ENCODE assay signal across 9 mouse cellular contexts in genomic region chr6:115971273-115972060, GRCm38 (mm10). TPM values are rescaled to one million over a fixed set of nuclear protein-coding genes. Genes with fewer than 3 reads are reported as not detected.
A peak's percentile ranks its signal among the peaks of the same experiment; 100 is the strongest.
DNase-seq lines count a peak whose midpoint lies in the region; ATAC-seq and TF ChIP-seq lines count a peak whose summit lies in the region.
"Had no signal": no experiment of that assay in that cellular context is flagged by ENCODE, and none has a peak within 500 bp of the region (broad histone marks: within the 10 kb centered on the region; RNA-seq: fewer than 3 reads in every experiment).

No protein-coding gene starts in this region.

- peak overlapping the region; percentile 18; the same call in 1 of the 2 replicates for H3K27ac ChIP-seq in layer of hippocampus, adult 2 months
- peak overlapping the region; percentile 80 for H3K27ac ChIP-seq in embryonic facial prominence, embryonic 15.5 days (replicated peaks)
- peak overlapping the region; percentile 15; the same call in 1 of the 2 replicates for H3K27ac ChIP-seq in kidney, embryonic 16.5 days (ENCODE audit: low read length)
- H3K27ac ChIP-seq: limb, embryonic 12.5 days had no signal

- no peak overlapping the region for H3K4me3 ChIP-seq in layer of hippocampus, adult 2 months
- H3K4me3 ChIP-seq in embryonic facial prominence, embryonic 15.5 days (replicated peaks), result no peak overlapping the region
- H3K4me3 ChIP-seq in kidney, embryonic 16.5 days (ENCODE audit: low read length), result no peak overlapping the region
- H3K4me3 ChIP-seq: limb, embryonic 12.5 days had no signal

- peaks cover 22% of the 10 kb centered on the region for H3K36me3 ChIP-seq in embryonic facial prominence, embryonic 15.5 days
- H3K36me3 ChIP-seq in kidney, embryonic 16.5 days (ENCODE audit: insufficient read depth, low read length), result peaks cover 42% of the 10 kb centered on the region
- no peaks in the 10 kb centered on the region for H3K36me3 ChIP-seq in splenic B cell, adult 2 months (ENCODE audit: control insufficient read depth, insufficient read depth, low read length, poor library complexity, severe bottlenecking)
- H3K36me3 ChIP-seq: limb, embryonic 12.5 days had no signal

- no peaks in the 10 kb centered on the region for H3K9me3 ChIP-seq in embryonic facial prominence, embryonic 15.5 days (replicated peaks)
- H3K9me3 ChIP-seq in kidney, embryonic 16.5 days (ENCODE audit: low read length), result no peaks in the 10 kb centered on the region
- H3K9me3 ChIP-seq: limb, embryonic 12.5 days had no signal

- no peaks in the 10 kb centered on the region for H3K27me3 ChIP-seq in embryonic facial prominence, embryonic 15.5 days
- no peaks in the 10 kb centered on the region for H3K27me3 ChIP-seq in kidney, embryonic 16.5 days (ENCODE audit: insufficient read depth, low read length)
- no peaks in the 10 kb centered on the region for H3K27me3 ChIP-seq in splenic B cell, adult 2 months (ENCODE audit: control insufficient read depth, insufficient read depth, low read length, poor library complexity, severe bottlenecking)

- WGBS in embryonic facial prominence, embryonic 15.5 days, result 30% methylated on average over 13 of the region's 13 CpGs
- 31% methylated on average over 13 of the region's 13 CpGs for whole genome bisulfite sequencing in kidney, embryonic 16.5 days

- H3K9ac ChIP-seq in embryonic facial prominence, embryonic 15.5 days, result no peak overlapping the region
- no peak overlapping the region for H3K9ac ChIP-seq in kidney, embryonic 16.5 days (replicated peaks; ENCODE audit: low read length)
- H3K9ac ChIP-seq: limb, embryonic 12.5 days had no signal

- no peak overlapping the region for H3K4me2 ChIP-seq in embryonic facial prominence, embryonic 15.5 days (replicated peaks)
- H3K4me2 ChIP-seq in kidney, embryonic 16.5 days (replicated peaks; ENCODE audit: low read depth, low read length), result no peak overlapping the region
- H3K4me2 ChIP-seq: limb, embryonic 12.5 days had no signal

- TF ChIP-seq CTCF in layer of hippocampus, adult 2 months (conservative IDR thresholded peaks at IDR 0.05), result no peak

- DNase-seq in layer of hippocampus, adult 2 months (ENCODE audit: low spot score in 2 of 2), result no peak
- no peak for DNase-seq in layer of hippocampus, postnatal 36 days
- peak; percentile 14 for DNase-seq in splenic B cell, adult 2 months (ENCODE audit: low read depth, low spot score)
- DNase-seq in layer of hippocampus, adult 9-11 months, result no peak
- no peak for DNase-seq in frontal cortex, postnatal 14 days (ENCODE audit: low spot score in 2 of 2)
- no peak for DNase-seq in adrenal gland, adult 18-20 months (ENCODE audit: low spot score in 2 of 2)

- ATAC-seq in embryonic facial prominence, embryonic 15.5 days (ENCODE audit: insufficient number of reproducible peaks, low FRiP score, low TSS enrichment, low read depth), result peak; percentile 62
- ATAC-seq in kidney, embryonic 16.5 days (ENCODE audit: low FRiP score, low TSS enrichment), result no peak

- peaks cover 70% of the 10 kb centered on the region for H3K4me1 ChIP-seq in embryonic facial prominence, embryonic 15.5 days
- peaks cover 31% of the 10 kb centered on the region for H3K4me1 ChIP-seq in kidney, embryonic 16.5 days (ENCODE audit: insufficient read depth, low read length)

RNA-seq across cellular contexts. Expression of gene Plxnd1, which starts 23.3 kb away (rescaled TPM):
- 10 to 100 TPM; 16.6 to 24.4 TPM for total RNA-seq in layer of hippocampus, adult 2 months (2021)
- total RNA-seq in layer of hippocampus, postnatal 36 days (2021), result 10 to 100 TPM; 19.6 to 22.9 TPM
- polyA plus RNA-seq in embryonic facial prominence, embryonic 15.5 days (2015; fragmentation: Nextera tagmentation; extraction: Ambion mirVana), result 29.4 and 33.5 TPM in 2 replicates
- 55.5 and 62.4 TPM in 2 replicates for polyA plus RNA-seq in kidney, embryonic 16.5 days (2015; fragmentation: Nextera tagmentation; extraction: Ambion mirVana)
- total RNA-seq in adrenal gland, adult 18-20 months (2021), result 100 to 1,000 TPM; 116 to 135 TPM

RNA-seq across cellular contexts. Expression of gene H1foo, which starts 26.7 kb away (rescaled TPM):
- total RNA-seq in layer of hippocampus, adult 2 months (2021), result not detected
- total RNA-seq in layer of hippocampus, postnatal 36 days (2021), result not detected
- polyA plus RNA-seq in embryonic facial prominence, embryonic 15.5 days (2015; fragmentation: Nextera tagmentation; extraction: Ambion mirVana), result not detected in 2 replicates
- not detected in 2 replicates for polyA plus RNA-seq in kidney, embryonic 16.5 days (2015; fragmentation: Nextera tagmentation; extraction: Ambion mirVana)
- total RNA-seq in adrenal gland, adult 18-20 months (2021), result not detected
- polyA plus RNA-seq: limb, embryonic 12.5 days had no signal

RNA-seq across cellular contexts. Expression of gene Rho, which starts 39.9 kb away (rescaled TPM):
- 1 to 10 TPM in 1 of 2 experiments, under 1 TPM in 1; 0.49 to 1.1 TPM for total RNA-seq in layer of hippocampus, adult 2 months (2021)
- total RNA-seq in layer of hippocampus, postnatal 36 days (2021), result under 1 TPM; 0.52 to 0.83 TPM
- 0.12 and 0.53 TPM in 2 replicates for polyA plus RNA-seq in embryonic facial prominence, embryonic 15.5 days (2015; fragmentation: Nextera tagmentation; extraction: Ambion mirVana)
- polyA plus RNA-seq in kidney, embryonic 16.5 days (2015; fragmentation: Nextera tagmentation; extraction: Ambion mirVana), result 0.16 and 0.37 TPM in 2 replicates
- under 1 TPM; 0.26 to 0.40 TPM for total RNA-seq in adrenal gland, adult 18-20 months (2021)

Comparison
In these comparisons a context has a peak if more than half of its experiments do, and no peak if none do; other contexts are left out.
1. H3K27ac ChIP-seq: peak in every context shown above with its lines; median percentile 80 in embryonic facial prominence, embryonic 15.5 days; 18 in layer of hippocampus, adult 2 months; 15 in kidney, embryonic 16.5 days.
2. RNA of gene Plxnd1, which starts 23.3 kb away (total RNA-seq): 116 to 135 TPM in adrenal gland, adult 18-20 months; 16.6 to 24.4 TPM in layer of hippocampus, adult 2 months and 19.6 to 22.9 TPM in layer of hippocampus, postnatal 36 days; every median in the first group is over 4 times any median in the second.